Mouse (Mus musculus) adrenal gland (tissue): ENCODE data around the gene Alkbh2.

Experiments used
- intact Hi-C: fragments of 180-260 bp; cut with DNase I; formaldehyde crosslinking; loops from one replicate; pipeline ENCODE4 v1.15.1; 2025

The Alkbh2 gene

GRCm38 (mm10) chr5:114146028-114146888 lies 18.2 kb upstream of the Alkbh2 start, which contains the start of gene Acacb:
Acacb (plus strand) TSS chr5:114146535.
- intact Hi-C loops: no loop called here

GRCm38 (mm10) chr5:114139175-114139574 lies 11.2 kb upstream of the Alkbh2 start:
- intact Hi-C loops: no loop called here

- intact Hi-C loops: no loop called here
Observed at GRCm38 (mm10) chr5:114138277-114139164, 10.5 kb upstream of the Alkbh2 start.

GRCm38 (mm10) chr5:114137481-114138276 lies 9.7 kb upstream of the Alkbh2 start:
- intact Hi-C loops: no loop called here

- intact Hi-C loops: no loop called here
Observed at GRCm38 (mm10) chr5:114135516-114135915, 7.5 kb upstream of the Alkbh2 start.

- intact Hi-C loops: no loop called here
Observed at GRCm38 (mm10) chr5:114134091-114134534, 6.1 kb upstream of the Alkbh2 start.

GRCm38 (mm10) chr5:114132841-114133240 lies 4.8 kb upstream of the Alkbh2 start:
- intact Hi-C loops: no loop called here

- intact Hi-C loops: no loop called here
Observed at GRCm38 (mm10) chr5:114131521-114131840, 3.5 kb upstream of the Alkbh2 start.

- intact Hi-C loops: no loop called here
Observed at GRCm38 (mm10) chr5:114130698-114131520, 2.9 kb upstream of the Alkbh2 start.

GRCm38 (mm10) chr5:114130211-114130605 lies 2.2 kb upstream of the Alkbh2 start, which contains the start of gene Ung:
Ung (plus strand) TSS chr5:114130386.
- intact Hi-C loops: no loop called here

- intact Hi-C loops: loop anchor here (5.0 kb wide), 1 partner anchor 77 kb away; no protein-coding TSS in a partner anchor
Observed at GRCm38 (mm10) chr5:114129550-114130210, 1.7 kb upstream of the Alkbh2 start.

- intact Hi-C loops: loop anchor here (5.0 kb wide), 1 partner anchor 74 kb away; no protein-coding TSS in a partner anchor
Observed at GRCm38 (mm10) chr5:114126499-114127244, 1.3 kb downstream of the Alkbh2 start.

GRCm38 (mm10) chr5:114126008-114126407 lies 2.0 kb downstream of the Alkbh2 start:
- intact Hi-C loops: loop anchor here (5.0 kb wide), 1 partner anchor 74 kb away; no protein-coding TSS in a partner anchor

GRCm38 (mm10) chr5:114119806-114120205 lies 8.2 kb downstream of the Alkbh2 start:
- intact Hi-C loops: no loop called here

GRCm38 (mm10) chr5:114116586-114116985 lies 11.4 kb downstream of the Alkbh2 start:
- intact Hi-C loops: no loop called here

- intact Hi-C loops: no loop called here
Observed at GRCm38 (mm10) chr5:114115030-114115429, 13.0 kb downstream of the Alkbh2 start.

- intact Hi-C loops: no loop called here
Observed at GRCm38 (mm10) chr5:114113334-114113733, 14.7 kb downstream of the Alkbh2 start.

GRCm38 (mm10) chr5:114106391-114106935 lies 21.6 kb downstream of the Alkbh2 start:
- intact Hi-C loops: loop anchor here (5.0 kb wide), 1 partner anchor 59 kb away; no protein-coding TSS in a partner anchor
